Mouse (Mus musculus) cerebellum, postnatal 25 days (tissue): ENCODE data around the gene Vps45.
"Not testable (repeated sequence)": the region's sequence is repeated elsewhere in the genome, so short reads cannot be mapped to it uniquely, and the experiment has no call there.

Experiments
- DNase-seq, 2 experiments: peaks; one replicate each; pipeline ENCODE4 v3.0.0; 2021; ENCODE audit warnings: mixed read lengths in 2 of 2

The Vps45 gene

GRCm38 (mm10) chr3:95994975-95995801 lies 63.1 kb downstream of the Vps45 start:
- peak; percentile 47 to 78 for DNase-seq

- DNase-seq: peak; percentile 50 to 60
Observed at GRCm38 (mm10) chr3:95994381-95994846, 63.9 kb downstream of the Vps45 start.

GRCm38 (mm10) chr3:95993881-95994280 lies 64.4 kb downstream of the Vps45 start:
- DNase-seq: peak; percentile 75 to 84

GRCm38 (mm10) chr3:95992990-95993603 lies 65.2 kb downstream of the Vps45 start:
- no peak for DNase-seq

- DNase-seq: no peak
Observed at GRCm38 (mm10) chr3:95990413-95990941, 67.8 kb downstream of the Vps45 start.

- peak; percentile 76 to 85 for DNase-seq
Observed at GRCm38 (mm10) chr3:95988969-95989368, 69.3 kb downstream of the Vps45 start.

GRCm38 (mm10) chr3:95988138-95988537 lies 70.1 kb downstream of the Vps45 start:
- DNase-seq: no peak

GRCm38 (mm10) chr3:95987386-95988110 lies 70.7 kb downstream of the Vps45 start:
- no peak for DNase-seq

- DNase-seq: no peak
Observed at GRCm38 (mm10) chr3:95986984-95987383, 71.3 kb downstream of the Vps45 start.

GRCm38 (mm10) chr3:95986001-95986622 lies 72.2 kb downstream of the Vps45 start:
- DNase-seq: peak; percentile 35 to 46

- DNase-seq: peak; percentile 65 to 75
Observed at GRCm38 (mm10) chr3:95985209-95986000, 72.9 kb downstream of the Vps45 start.

GRCm38 (mm10) chr3:95982129-95982528 lies 76.1 kb downstream of the Vps45 start:
- no peak for DNase-seq

- no peak for DNase-seq
Observed at GRCm38 (mm10) chr3:95980276-95980970, 77.8 kb downstream of the Vps45 start.

- no peak for DNase-seq
Observed at GRCm38 (mm10) chr3:95978265-95978664, 80.0 kb downstream of the Vps45 start.

GRCm38 (mm10) chr3:95977587-95977986 lies 80.7 kb downstream of the Vps45 start:
- not testable (repeated sequence) for DNase-seq

GRCm38 (mm10) chr3:95977079-95977478 lies 81.2 kb downstream of the Vps45 start:
- DNase-seq: no peak

GRCm38 (mm10) chr3:95972873-95973634 lies 85.2 kb downstream of the Vps45 start:
- DNase-seq: no peak

GRCm38 (mm10) chr3:95972251-95972872 lies 85.9 kb downstream of the Vps45 start:
- no peak for DNase-seq

- not testable (repeated sequence) for DNase-seq
Observed at GRCm38 (mm10) chr3:95970661-95971060, 87.6 kb downstream of the Vps45 start.

- no peak for DNase-seq
Observed at GRCm38 (mm10) chr3:95969277-95969676, 89.0 kb downstream of the Vps45 start.
